Mouse (Mus musculus) erythroblast, embryonic 14.5 days (primary cell): ENCODE data around the gene Slc38a10. TPM values are rescaled to one million over a fixed set of nuclear protein-coding genes. Genes with fewer than 3 reads are reported as not detected.

Experiments
- H3K27me3 ChIP-seq: 2 replicates; pipeline ENCODE4 v1.6.1; 2012; ENCODE audit warnings: inconsistent platforms; ENCODE audit not compliant: control insufficient read depth
- H3K36me3 ChIP-seq: 2 replicates; pipeline ENCODE4 v1.6.1; 2012; ENCODE audit warnings: mild to moderate bottlenecking, inconsistent platforms; ENCODE audit not compliant: control insufficient read depth
- H3K4me1 ChIP-seq: 2 replicates; pipeline ENCODE4 v1.6.1; 2012; ENCODE audit warnings: inconsistent platforms; ENCODE audit not compliant: control insufficient read depth
- H3K4me3 ChIP-seq: replicated peaks from 2 replicates; pipeline ENCODE3; 2012; ENCODE audit warnings: moderate library complexity, mild to moderate bottlenecking, inconsistent platforms
- H3K9me3 ChIP-seq: 2 replicates; pipeline ENCODE4 v1.6.1; 2012; ENCODE audit warnings: low read length, inconsistent platforms, mixed read lengths; ENCODE audit not compliant: control insufficient read depth
- GATA1 ChIP-seq: IDR thresholded peaks from 2 replicates; pipeline ENCODE4 v1.6.1; 2012; ENCODE audit warnings: low read length, inconsistent platforms, mixed read lengths
- TAL1 ChIP-seq: IDR thresholded peaks from 3 replicates; pipeline ENCODE4 v1.6.1; 2012; ENCODE audit warnings: low read length, inconsistent platforms, mixed read lengths
- polyA plus RNA-seq: library from polyadenylated mRNA; stranded (reverse); fragments of >175 nt; gene quantifications from 2 replicates; pipeline ENCODE4 v1.2.3, GENCODE M21; 2012

Gene Slc38a10
- polyA plus RNA-seq, 1 experiment, result 6.2 TPM

- Histone ChIP-seq H3K4me1 (peaks cover 46% of the 10 kb centered on the region), H3K4me3 (no peak overlapping the region), H3K9me3 (no peaks in the 10 kb centered on the region), H3K27me3 (no peaks in the 10 kb centered on the region), H3K36me3 (peaks cover 50% of the 10 kb centered on the region)
- TF ChIP-seq TAL1, result no peak
- no peak for TF ChIP-seq GATA1
Observed at GRCm38 (mm10) chr11:120101036-120101435, 50.1 kb downstream of the Slc38a10 start.

- no peaks in the 10 kb centered on the region for H3K9me3 ChIP-seq
- H3K36me3 ChIP-seq, result peaks cover 50% of the 10 kb centered on the region
- TF ChIP-seq TAL1, result no peak
- TF ChIP-seq GATA1, result no peak
- peaks cover 46% of the 10 kb centered on the region for H3K4me1 ChIP-seq
- H3K4me3 ChIP-seq, result peak within 1 kb of the TSS; percentile 95
- no peaks in the 10 kb centered on the region for H3K27me3 ChIP-seq
Observed at GRCm38 (mm10) chr11:120098588-120099511, 52.3 kb downstream of the Slc38a10 start, which contains the start of the genes Tepsin and Ndufaf8. Gene Tepsin (minus strand): TSS chr11:120098731. Gene Ndufaf8 (plus strand): TSS chr11:120098928.

- no peaks in the 10 kb centered on the region for H3K9me3 ChIP-seq
- no peaks in the 10 kb centered on the region for H3K27me3 ChIP-seq
- H3K4me1 ChIP-seq, result peaks cover 35% of the 10 kb centered on the region
- no peak overlapping the region for H3K4me3 ChIP-seq
- H3K36me3 ChIP-seq, result peaks cover 67% of the 10 kb centered on the region
- TF ChIP-seq GATA1, result no peak
- TF ChIP-seq TAL1, result no peak
Observed at GRCm38 (mm10) chr11:120092817-120093591, 58.1 kb downstream of the Slc38a10 start.

- H3K4me1 ChIP-seq, result peaks cover 35% of the 10 kb centered on the region
- H3K9me3 ChIP-seq, result no peaks in the 10 kb centered on the region
- H3K36me3 ChIP-seq, result peaks cover 54% of the 10 kb centered on the region
- no peak for TF ChIP-seq TAL1
- H3K4me3 ChIP-seq, result no peak overlapping the region
- no peaks in the 10 kb centered on the region for H3K27me3 ChIP-seq
Observed at GRCm38 (mm10) chr11:120090661-120091060, 60.5 kb downstream of the Slc38a10 start.

- peaks cover 32% of the 10 kb centered on the region for H3K4me1 ChIP-seq
- no peaks in the 10 kb centered on the region for H3K27me3 ChIP-seq
- H3K4me3 ChIP-seq, result peak within 1 kb of the TSS; percentile 92
- no peaks in the 10 kb centered on the region for H3K9me3 ChIP-seq
- peaks cover 25% of the 10 kb centered on the region for H3K36me3 ChIP-seq
- no peak for TF ChIP-seq TAL1
Observed at GRCm38 (mm10) chr11:120086702-120087152, 64.4 kb downstream of the Slc38a10 start, which contains the start of gene Cep131. Gene Cep131 (minus strand): TSS chr11:120086827.

- TF ChIP-seq TAL1 (no peak), GATA1 (no peak)
- H3K4me1 ChIP-seq, result peaks cover 32% of the 10 kb centered on the region
- no peaks in the 10 kb centered on the region for H3K27me3 ChIP-seq
- no peaks in the 10 kb centered on the region for H3K9me3 ChIP-seq
- H3K4me3 ChIP-seq, result peak overlapping the region; percentile 92
- H3K36me3 ChIP-seq, result peaks cover 21% of the 10 kb centered on the region
Observed at GRCm38 (mm10) chr11:120085891-120086627, 65.1 kb downstream of the Slc38a10 start.

- Histone ChIP-seq H3K9me3 (no peaks in the 10 kb centered on the region), H3K36me3 (peaks cover 37% of the 10 kb centered on the region), H3K4me3 (no peak overlapping the region), H3K27me3 (no peaks in the 10 kb centered on the region), H3K4me1 (peaks cover 4% of the 10 kb centered on the region)
- TF ChIP-seq TAL1 (no peak), GATA1 (no peak)
Observed at GRCm38 (mm10) chr11:120080282-120080681, 70.9 kb downstream of the Slc38a10 start.

GRCm38 (mm10) chr11:120076191-120076590 is 75.0 kb downstream of the Slc38a10 start:
- Histone ChIP-seq H3K36me3 (peaks cover 43% of the 10 kb centered on the region), H3K4me1 (no peaks in the 10 kb centered on the region), H3K4me3 (no peak overlapping the region), H3K9me3 (no peaks in the 10 kb centered on the region), H3K27me3 (no peaks in the 10 kb centered on the region)
- TF ChIP-seq GATA1 (no peak), TAL1 (no peak)
